Mouse (Mus musculus) brain, embryonic 14.5 days (tissue): Measurements from ENCODE around the gene Gm10401.

ENCODE experiments used
- CTCF ChIP-seq: fragments of 200-500 bp; IDR thresholded peaks from 2 replicates; pipeline ENCODE4 v1.5.1; 2012; ENCODE audit warnings: inconsistent platforms, mild to moderate bottlenecking, moderate library complexity, borderline replicate concordance; ENCODE audit not compliant: insufficient read depth, insufficient read length; ENCODE audit errors: extremely low read depth
- POLR2A ChIP-seq: fragments of 200-500 bp; IDR thresholded peaks from 2 replicates; pipeline ENCODE4 v1.6.1; 2012; ENCODE audit warnings: mild to moderate bottlenecking, inconsistent platforms, borderline replicate concordance; ENCODE audit not compliant: poor library complexity, insufficient read depth, insufficient read length, severe bottlenecking; ENCODE audit errors: extremely low read depth

DNA sequence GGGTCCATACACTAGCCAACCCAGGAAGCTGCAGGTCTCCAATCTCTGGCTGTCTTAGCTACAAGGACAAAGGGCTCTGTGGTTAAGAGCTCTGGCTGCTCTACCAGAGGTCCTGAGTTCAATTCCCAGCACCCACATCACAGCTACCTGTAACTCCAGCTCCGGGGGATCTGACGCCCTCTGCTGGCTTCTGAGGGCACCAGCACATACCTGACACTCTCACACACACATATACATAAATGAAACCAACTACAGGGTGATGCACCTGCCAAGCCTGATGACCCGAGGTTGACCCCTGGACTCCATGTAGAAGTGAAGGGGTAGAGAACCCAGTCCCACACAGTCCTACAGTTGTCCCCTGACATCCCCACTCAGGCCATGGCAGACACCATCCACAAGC is 18.3 kb upstream of the Gm10401 start:
- no peak for TF ChIP-seq POLR2A
- no peak for TF ChIP-seq CTCF
